Mouse (Mus musculus) ES-E14 (cell line): ENCODE data around the gene Abi1.

Experiments used
- ZC3H11A ChIP-seq: IDR thresholded peaks from 2 replicates; pipeline ENCODE4 v1.6.1; 2012; ENCODE audit warnings: low read depth, mild to moderate bottlenecking, inconsistent platforms, low read length, borderline replicate concordance
- ZNF384 ChIP-seq: IDR thresholded peaks from 2 replicates; pipeline ENCODE4 v1.6.1; 2012; ENCODE audit warnings: low read depth, low read length, inconsistent platforms

- TF ChIP-seq ZNF384, result no peak
- no peak for TF ChIP-seq ZC3H11A
These were observed 44.5 kb upstream of the Abi1 start for GRCm38 (mm10) chr2:23084540-23084939.
